Mouse (Mus musculus) mouse trophoblast stem cell (cell line): ENCODE results near the gene Rrbp1.

Source experiments
- in situ Hi-C, 2 experiments: fragments of 300-500 bp; cut with MseI, MboI; formaldehyde crosslinking; loops; 2 replicates in 1 of 2; 3 replicates in 1 of 2; pipeline ENCODE4 v1.15.1; 2025

Rrbp1 gene

GRCm38 (mm10) chr2:144006686-144007085 lies 4.4 kb downstream of the Rrbp1 start:
- in situ Hi-C loops, result loop anchor here (5.0 to 10.0 kb wide), 2 partner anchors 208 to 211 kb away; no protein-coding TSS in a partner anchor

DNA sequence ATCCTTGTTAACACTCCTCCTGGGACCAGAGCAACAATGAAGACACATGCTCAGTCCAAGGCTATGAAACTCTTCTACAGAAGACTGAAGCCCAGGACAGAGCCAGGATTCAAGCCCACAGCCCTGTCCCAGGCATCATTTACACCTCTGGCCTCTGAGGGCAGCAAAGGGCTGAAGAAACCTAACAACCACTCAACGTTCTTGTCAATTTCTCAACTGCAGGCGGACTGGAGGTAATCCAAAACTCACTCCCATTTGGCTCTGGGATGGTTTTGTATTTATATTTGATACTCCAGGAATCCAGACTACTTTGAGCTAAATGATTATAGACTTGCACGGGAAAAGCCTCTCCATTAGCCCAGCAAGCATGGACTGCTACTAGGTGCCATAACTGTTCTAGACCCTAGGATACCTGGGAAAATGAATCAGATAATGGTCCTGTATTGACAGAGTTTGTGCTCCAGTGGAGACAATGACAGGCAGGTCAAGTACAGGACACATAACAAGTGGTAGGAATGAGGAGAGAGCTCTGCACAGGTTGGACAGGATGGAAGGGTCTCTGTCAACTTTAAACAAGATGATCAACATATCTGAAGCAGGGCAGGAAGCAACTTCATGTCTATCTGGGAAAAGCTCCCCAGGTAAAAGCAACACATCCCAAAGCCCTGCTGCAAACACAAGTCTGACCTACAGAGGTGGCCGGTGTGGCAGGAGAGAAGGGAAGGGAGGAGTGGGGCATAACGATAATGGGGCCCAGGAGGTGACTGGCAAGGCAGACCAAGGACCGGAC lies 5.7 kb downstream of the Rrbp1 start:
- in situ Hi-C loops, result loop anchor here (5.0 to 10.0 kb wide), 2 partner anchors 209 to 212 kb away; no protein-coding TSS in a partner anchor

DNA sequence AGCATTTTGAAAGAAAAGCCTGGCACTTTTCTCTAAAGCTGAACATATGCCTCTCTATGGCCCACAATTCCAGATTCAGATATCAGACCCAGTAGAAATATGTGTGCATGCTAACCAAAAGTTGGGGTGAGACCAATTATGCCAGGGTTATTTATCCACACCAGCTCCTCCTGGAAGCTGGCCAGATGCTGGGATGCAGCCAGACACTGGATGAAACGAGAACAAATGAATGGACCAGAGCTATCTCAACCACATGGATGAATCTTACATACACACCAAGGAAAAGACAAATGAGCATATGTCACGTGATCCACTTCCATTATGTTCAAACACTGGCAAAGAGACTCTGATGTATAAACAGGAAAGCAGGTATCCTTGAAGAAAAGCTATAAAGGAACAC lies 7.5 kb downstream of the Rrbp1 start:
- in situ Hi-C loops, result loop anchor here in 1 of 2 experiments (10.0 kb wide), 1 partner anchor 211 kb away; no protein-coding TSS in a partner anchor

DNA sequence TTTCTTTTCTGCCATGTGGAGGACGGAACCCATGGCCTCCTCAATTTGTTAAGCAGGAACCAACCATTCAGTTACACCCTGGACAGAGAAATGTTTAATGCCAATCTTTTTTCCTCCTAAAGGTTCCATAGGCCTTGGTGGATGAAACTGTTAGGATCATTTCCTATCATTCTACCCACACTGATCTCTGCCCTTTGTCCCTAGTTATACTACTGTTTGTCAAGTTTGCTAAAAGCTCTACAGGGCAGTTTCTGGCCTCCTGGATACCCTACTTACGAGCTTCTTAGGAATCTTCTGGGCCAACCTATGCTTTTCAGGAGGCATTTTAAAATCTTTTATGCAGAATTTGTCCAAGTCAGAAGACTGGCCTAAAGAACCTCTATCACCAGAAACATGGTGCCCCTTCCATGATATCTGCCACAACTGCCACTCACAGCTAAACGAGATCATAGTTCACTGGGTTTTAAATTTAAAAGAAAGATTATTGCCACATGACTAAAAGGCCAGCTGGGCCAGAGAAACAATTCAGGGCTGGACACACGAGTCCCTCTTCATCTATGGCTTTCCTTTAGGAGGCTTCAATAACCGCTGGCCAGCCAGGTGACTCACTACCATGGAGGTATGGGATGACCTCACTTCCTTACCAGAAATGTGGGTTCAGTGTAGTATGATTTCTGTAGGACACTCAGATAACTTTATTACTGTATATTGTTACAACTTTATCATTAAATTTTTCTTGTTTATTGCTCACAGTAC lies 8.7 kb downstream of the Rrbp1 start:
- in situ Hi-C loops, result loop anchor here in 1 of 2 experiments (10.0 kb wide), 1 partner anchor 212 kb away; no protein-coding TSS in a partner anchor

DNA sequence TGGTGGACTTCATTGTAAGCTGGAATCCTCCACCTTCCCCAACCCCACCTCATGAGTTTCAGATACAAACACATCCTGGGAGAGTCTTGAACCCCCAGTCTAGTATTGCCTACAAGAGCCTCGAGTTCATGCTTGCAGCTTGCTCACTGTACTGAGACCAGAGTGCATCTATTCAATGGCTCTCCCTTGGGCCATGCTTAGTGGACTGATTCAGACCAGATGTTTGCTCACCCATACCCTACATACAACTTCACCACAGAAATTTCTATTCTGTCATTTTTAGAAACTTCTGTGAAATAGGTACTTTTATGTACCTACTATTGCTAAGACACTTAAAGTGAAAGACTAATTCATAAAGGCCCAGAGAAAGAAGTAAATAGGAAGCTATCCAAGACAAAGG lies 18.1 kb downstream of the Rrbp1 start:
- in situ Hi-C loops, result no loop called here

GRCm38 (mm10) chr2:143991964-143992672 lies 18.9 kb downstream of the Rrbp1 start:
- in situ Hi-C loops, result no loop called here

DNA sequence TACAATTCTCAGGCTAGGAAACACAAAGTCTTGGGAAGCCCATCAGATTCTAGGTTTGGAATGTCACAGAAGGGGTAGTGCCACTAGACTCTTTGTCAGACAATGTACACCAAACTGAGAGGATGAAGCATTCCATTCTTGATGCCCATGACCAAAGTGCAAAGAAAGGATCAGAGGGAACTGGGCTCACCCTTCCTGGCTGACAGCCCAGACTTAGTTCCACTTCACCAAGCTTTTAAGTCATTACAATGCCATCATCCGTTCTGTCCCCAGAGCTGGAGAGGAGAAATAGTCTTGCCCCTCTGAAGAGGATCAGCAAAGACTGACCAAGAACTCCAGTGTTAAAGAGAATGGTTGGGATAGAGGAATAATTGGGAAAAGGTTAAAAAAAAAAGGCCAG lies 20.1 kb downstream of the Rrbp1 start:
- in situ Hi-C loops, result no loop called here

DNA sequence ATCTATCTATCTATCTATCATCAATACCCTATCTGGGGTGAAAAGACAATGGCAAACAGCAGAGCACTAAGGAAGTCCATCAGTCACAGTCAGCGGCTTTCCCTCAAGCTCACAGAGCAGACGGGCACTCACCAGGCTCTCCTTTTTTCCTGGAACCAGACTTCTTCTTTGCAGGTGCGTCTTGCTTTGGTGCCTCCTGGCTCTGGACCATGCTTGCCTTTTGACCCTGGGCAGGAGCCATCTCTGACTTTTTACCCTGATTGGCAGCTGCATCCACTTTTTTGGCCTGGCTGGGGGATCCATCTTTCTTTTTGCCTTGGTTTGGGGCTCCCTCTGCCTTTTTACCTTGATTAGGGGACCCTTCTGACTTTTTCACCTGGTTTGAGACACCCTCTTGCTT lies 23.0 kb downstream of the Rrbp1 start:
- in situ Hi-C loops, result no loop called here

GRCm38 (mm10) chr2:143987485-143987884 lies 23.6 kb downstream of the Rrbp1 start:
- in situ Hi-C loops, result no loop called here

GRCm38 (mm10) chr2:143983482-143983881 lies 27.6 kb downstream of the Rrbp1 start:
- in situ Hi-C loops, result no loop called here

DNA sequence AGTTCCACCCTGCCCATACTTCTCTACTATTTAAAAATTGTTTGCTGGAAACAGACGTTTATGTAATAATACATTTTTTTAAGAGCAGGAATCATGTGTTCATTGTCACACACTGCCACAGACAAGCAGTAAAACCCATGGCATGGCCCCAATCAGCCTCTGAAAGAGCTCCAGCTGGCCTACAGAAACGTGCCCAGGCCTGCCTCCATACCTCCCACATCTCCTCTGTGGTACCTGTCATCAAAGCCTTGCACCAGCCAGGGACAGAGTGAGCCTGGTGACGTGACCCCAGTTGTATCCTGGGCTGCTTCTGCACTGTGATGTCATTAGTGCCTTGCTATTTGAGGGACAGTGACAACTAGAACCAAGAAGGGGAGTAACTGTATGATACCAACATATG lies 28.2 kb downstream of the Rrbp1 start:
- in situ Hi-C loops, result no loop called here

DNA sequence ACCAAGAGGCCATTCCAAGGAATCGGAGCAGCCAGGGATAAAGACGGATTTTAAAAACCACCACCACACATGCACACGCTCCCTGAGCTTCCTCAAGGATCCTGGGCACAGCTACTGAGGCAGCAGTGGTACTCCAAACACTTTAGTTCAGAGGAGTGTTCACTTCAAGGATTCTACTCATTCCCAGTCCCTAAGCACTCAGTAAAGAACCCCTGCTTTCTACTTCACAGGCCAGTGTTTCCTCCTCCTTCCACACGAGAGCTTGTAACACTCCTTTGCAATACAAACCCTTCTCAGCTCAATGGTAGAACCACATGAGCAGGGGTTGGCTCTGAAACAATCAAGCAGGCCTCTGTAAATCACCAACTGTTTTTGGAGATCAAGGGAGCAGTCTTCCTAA lies 28.9 kb downstream of the Rrbp1 start:
- in situ Hi-C loops, result no loop called here

GRCm38 (mm10) chr2:143980781-143981398 lies 30.2 kb downstream of the Rrbp1 start:
- in situ Hi-C loops, result no loop called here

DNA sequence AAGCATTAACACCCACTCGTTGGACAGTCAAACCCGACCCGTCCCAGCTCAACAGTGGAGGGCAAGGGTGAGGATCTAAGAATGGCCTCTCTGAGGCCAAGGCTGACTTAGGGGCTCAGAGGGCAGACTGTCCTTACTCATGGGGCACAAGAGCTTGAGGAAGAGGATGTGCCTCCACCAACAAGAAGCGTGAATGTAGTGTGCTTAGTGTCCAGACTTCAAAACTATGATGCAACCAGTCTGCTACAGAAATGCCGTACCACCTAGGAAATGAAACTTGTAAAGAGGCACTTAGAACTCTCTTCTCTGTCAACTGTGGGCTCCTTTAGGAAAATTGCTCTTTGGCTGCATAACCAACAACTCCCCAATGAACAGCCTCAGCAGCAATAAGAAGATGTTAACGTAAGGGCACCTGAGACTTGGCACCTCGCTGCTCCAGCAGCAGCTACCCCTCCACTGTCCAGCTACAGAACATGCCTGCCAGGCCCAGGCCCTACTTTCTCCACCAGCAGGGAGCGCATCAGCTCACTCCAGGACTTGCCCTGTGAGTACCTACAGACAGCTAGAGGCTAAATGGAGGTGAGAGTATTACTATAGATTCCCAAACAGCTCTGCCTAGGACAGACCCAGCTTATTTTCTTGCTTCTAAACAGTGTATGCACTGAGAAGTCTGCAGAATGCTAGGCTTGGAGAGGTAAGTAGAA lies 32.5 kb downstream of the Rrbp1 start:
- in situ Hi-C loops, result no loop called here

DNA sequence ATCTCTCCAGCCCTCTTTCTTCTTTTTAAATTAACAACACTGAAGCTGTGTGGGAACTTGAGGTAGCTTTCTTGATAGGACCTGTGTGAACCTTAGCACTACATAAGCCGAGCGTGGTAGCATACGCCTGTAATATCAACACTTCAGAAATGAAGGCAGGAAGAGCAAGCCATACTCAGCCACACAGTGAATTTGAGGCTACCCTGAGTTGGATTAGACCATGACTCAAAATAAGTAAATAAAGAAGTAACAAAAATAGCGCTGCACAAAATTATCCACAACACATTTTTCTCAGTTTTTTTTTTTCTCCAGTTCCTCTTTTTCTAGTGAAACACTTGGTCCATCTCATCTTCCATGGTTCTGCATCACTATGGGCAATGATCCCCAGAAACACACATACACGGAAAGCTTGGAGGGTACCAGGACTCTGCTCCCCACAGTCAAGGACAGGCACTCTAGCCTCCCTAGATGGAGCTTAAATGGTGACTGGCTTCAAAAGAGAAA lies 35.9 kb downstream of the Rrbp1 start:
- in situ Hi-C loops, result no loop called here

DNA sequence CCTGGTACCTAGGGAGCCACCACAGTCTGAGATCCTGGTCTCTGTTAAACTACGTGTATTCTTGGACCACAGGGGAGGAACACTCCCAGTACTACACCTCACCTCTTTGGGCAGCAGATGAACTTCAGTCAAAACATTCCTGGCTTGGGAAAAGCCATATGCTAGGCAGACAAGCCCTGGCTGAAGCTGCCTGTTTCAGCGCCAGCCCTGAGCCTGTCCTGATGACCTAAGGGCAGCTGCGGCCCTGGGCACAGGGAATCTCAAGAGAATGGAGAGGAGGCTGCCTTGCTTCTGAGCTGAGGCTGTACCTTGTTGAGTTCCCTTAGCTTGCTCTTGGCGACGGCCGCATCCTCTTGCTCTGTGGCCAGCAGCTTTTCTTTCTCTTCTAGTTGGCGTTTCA lies 37.9 kb downstream of the Rrbp1 start:
- in situ Hi-C loops, result no loop called here

DNA sequence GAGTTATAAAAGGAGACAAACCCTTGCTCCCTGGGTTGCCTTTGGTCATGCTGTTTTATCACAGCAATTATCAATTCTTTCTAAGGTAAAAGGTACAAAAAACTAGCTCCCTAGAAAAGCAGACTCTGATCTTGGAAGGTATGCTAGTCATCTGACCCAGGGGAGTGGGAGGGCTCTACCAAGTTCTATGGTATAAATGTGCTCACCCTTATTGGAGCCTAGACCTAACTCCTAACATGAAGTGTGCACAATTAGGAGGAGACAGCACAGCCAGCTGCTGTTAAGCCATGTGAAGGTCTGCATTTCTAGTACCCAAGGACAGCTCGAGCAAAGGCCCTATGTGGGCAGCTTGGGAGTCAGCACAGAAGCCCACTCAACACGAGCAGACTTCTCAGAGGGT lies 39.2 kb downstream of the Rrbp1 start:
- in situ Hi-C loops, result no loop called here

GRCm38 (mm10) chr2:143970841-143971240 lies 40.2 kb downstream of the Rrbp1 start:
- in situ Hi-C loops, result no loop called here

DNA sequence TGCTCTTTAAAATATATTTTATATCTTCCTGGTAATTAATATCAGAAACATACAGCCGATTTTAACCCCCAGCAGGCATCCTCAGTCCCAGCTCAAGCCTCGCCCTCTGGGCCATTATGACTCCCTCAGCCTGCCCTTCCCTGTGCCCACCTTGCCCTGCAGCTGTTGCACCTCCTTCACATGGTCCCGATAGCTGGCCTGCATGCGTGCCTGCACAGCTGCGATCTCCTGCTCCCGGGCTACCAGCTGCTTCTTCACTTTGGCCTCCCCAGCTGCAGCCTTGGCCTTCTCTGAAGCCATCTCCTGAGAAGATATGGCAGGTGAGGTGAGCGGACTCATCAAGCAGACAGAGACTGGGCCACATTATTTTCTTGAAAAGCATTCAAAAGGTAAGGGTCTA lies 41.8 kb downstream of the Rrbp1 start:
- in situ Hi-C loops, result no loop called here

GRCm38 (mm10) chr2:143963318-143963717 lies 47.7 kb downstream of the Rrbp1 start:
- in situ Hi-C loops, result no loop called here

GRCm38 (mm10) chr2:143962192-143962591 lies 48.9 kb downstream of the Rrbp1 start:
- in situ Hi-C loops, result no loop called here
